Mouse (Mus musculus) cerebellum, postnatal 14 days (tissue): ENCODE results near the gene 6430550D23Rik.
"Not testable (repeated sequence)": the region's sequence is repeated elsewhere in the genome, so short reads cannot be mapped to it uniquely, and the experiment has no call there.

Experiments
- DNase-seq, 2 experiments: peaks; one replicate each; pipeline ENCODE4 v3.0.0; 2021; ENCODE audit warnings: mixed read lengths in 2 of 2

Gene 6430550D23Rik

GRCm38 (mm10) chr2:155949362-155949761 lies 58.4 kb downstream of the 6430550D23Rik start:
- DNase-seq: no peak

- DNase-seq: no peak
Observed at GRCm38 (mm10) chr2:155947390-155948002, 60.3 kb downstream of the 6430550D23Rik start.

- no peak for DNase-seq
Observed at GRCm38 (mm10) chr2:155946499-155946898, 61.3 kb downstream of the 6430550D23Rik start.

- DNase-seq: peak; percentile 73 to 88
Observed at GRCm38 (mm10) chr2:155946069-155946468, 61.7 kb downstream of the 6430550D23Rik start.

GRCm38 (mm10) chr2:155945580-155945979 lies 62.2 kb downstream of the 6430550D23Rik start:
- DNase-seq: no peak

GRCm38 (mm10) chr2:155945124-155945523 lies 62.7 kb downstream of the 6430550D23Rik start, which contains the start of gene Gdf5:
Gene Gdf5 (minus strand): TSS chr2:155945367.
- no peak for DNase-seq

- no peak for DNase-seq
Observed at GRCm38 (mm10) chr2:155944685-155945084, 63.1 kb downstream of the 6430550D23Rik start.

- peak in 1 of 2 experiments; percentile 33 for DNase-seq
Observed at GRCm38 (mm10) chr2:155943463-155943862, 64.3 kb downstream of the 6430550D23Rik start.

GRCm38 (mm10) chr2:155941697-155942442 lies 65.9 kb downstream of the 6430550D23Rik start:
- DNase-seq: no peak

- DNase-seq: no peak
Observed at GRCm38 (mm10) chr2:155940681-155941080, 67.1 kb downstream of the 6430550D23Rik start, which contains the start of gene Gm15557. Gene Gm15557 (plus strand): TSS chr2:155940728.

- no peak for DNase-seq
Observed at GRCm38 (mm10) chr2:155939897-155940529, 67.8 kb downstream of the 6430550D23Rik start.

- peak; percentile 96 for DNase-seq
Observed at GRCm38 (mm10) chr2:155929531-155930442, 78.0 kb downstream of the 6430550D23Rik start, which contains the start of gene Uqcc1. Gene Uqcc1 (minus strand): TSS chr2:155930310.

- DNase-seq: no peak
Observed at GRCm38 (mm10) chr2:155928711-155929345, 78.9 kb downstream of the 6430550D23Rik start.

- DNase-seq: not testable (repeated sequence)
Observed at GRCm38 (mm10) chr2:155925213-155925612, 82.6 kb downstream of the 6430550D23Rik start.
